Mouse (Mus musculus) heart, embryonic 10.5 days (tissue): ENCODE results near the gene Pla2g7. TPM values are rescaled to one million over a fixed set of nuclear protein-coding genes. Genes with fewer than 3 reads are reported as not detected.

Experiments
- polyA plus RNA-seq: library from polyadenylated mRNA; unstranded; fragments of >200 nt; fragmentation: Nextera tagmentation; extraction: Ambion mirVana; gene quantifications from 2 replicates; pipeline ENCODE4 v1.2.1, GENCODE M21; 2016

Gene Pla2g7
- polyA plus RNA-seq, 1 experiment from 2014 or later, result 12.5 TPM

Other genes starting within 250 kb of the Pla2g7 start
- gene Adgrf5, start 207.6 kb upstream of the Pla2g7 start, polyA plus RNA-seq, result 12.6 and 19.4 TPM in 2 replicates
- gene Mep1a, start 65.3 kb upstream of the Pla2g7 start, polyA plus RNA-seq, result not detected in 2 replicates
- gene Ankrd66, start 24.5 kb upstream of the Pla2g7 start, polyA plus RNA-seq, result 0.20 TPM in 1 of 2 replicates, not detected in the other
- gene Tdrd6, start 62.2 kb downstream of the Pla2g7 start, polyA plus RNA-seq, result 0.04 TPM in 1 of 2 replicates, not detected in the other
- 12.5 and 19.9 TPM in 2 replicates for gene Slc25a27, start 99.1 kb downstream of the Pla2g7 start, polyA plus RNA-seq
- 14.7 and 20.2 TPM in 2 replicates for gene Cyp39a1, start 99.3 kb downstream of the Pla2g7 start, polyA plus RNA-seq
- gene Rcan2, start 233.3 kb downstream of the Pla2g7 start, polyA plus RNA-seq, result 14.5 and 28.9 TPM in 2 replicates